Mouse (Mus musculus) R1 (cell line): ENCODE results near the gene Zfp335.

Experiments used
- DNase-seq: peaks from one replicate; pipeline ENCODE4 v3.0.0-alpha.2; 2018; ENCODE audit warnings: low read depth, low spot score

Gene Zfp335

DNA sequence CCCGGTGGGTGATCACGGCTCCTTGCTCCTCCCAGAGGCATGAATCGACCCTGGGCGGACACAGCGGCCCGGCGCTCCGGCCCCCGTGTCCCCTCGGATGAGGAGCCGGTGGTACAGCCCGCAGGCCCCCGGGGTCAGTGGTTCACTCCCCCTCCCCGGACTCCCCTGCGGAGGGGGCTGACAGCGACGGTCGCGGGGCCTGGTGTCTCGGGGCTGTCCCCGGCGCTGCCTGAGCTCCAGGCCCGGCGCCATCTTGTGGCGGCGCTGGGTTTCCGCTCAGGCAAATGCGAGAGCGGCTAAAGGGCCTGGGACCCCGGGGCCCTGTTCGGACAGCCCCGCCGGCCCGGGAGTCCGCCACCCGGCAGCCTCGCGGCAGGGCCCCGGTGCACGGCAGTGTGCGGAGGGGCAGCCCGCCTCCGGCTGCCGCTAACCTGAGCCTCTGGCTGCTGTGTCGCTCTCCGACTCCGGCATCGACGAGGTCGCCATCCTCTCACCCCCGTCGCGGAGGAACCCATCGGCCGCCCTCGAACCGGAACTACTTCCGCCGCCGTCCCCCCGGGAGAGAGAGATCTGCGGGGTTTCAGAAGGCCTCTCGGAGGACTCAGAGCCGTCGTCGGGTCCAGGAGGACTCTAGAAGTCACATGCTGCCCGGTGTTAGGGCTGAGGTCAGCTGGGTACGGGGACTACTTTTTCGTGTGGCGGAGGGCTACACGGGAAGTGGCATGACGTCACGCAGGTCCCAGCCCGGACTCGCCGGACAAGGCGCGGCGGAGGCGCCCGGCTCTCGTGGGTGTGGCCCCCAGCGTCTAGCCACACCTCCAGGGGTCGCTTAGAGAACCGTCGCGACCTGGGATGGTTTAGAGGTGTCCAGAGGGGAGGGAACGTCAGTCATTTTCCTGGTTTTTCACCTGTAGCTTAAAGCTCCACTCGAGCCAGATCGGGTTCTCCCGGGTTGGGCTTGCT lies at the start of gene Zfp335:
Gene Zfp335, minus strand, starts transcription at position 672 of the 963 bp plus-strand sequence.
- DNase-seq, result peak; percentile 96

- peak; percentile 78 for DNase-seq
These were observed 49.3 kb upstream of the Zfp335 start, which contains the start of gene Slc12a5 for GRCm38 (mm10) chr2:164960716-164961441. Gene Slc12a5 (plus strand): TSS chr2:164960802.

DNA sequence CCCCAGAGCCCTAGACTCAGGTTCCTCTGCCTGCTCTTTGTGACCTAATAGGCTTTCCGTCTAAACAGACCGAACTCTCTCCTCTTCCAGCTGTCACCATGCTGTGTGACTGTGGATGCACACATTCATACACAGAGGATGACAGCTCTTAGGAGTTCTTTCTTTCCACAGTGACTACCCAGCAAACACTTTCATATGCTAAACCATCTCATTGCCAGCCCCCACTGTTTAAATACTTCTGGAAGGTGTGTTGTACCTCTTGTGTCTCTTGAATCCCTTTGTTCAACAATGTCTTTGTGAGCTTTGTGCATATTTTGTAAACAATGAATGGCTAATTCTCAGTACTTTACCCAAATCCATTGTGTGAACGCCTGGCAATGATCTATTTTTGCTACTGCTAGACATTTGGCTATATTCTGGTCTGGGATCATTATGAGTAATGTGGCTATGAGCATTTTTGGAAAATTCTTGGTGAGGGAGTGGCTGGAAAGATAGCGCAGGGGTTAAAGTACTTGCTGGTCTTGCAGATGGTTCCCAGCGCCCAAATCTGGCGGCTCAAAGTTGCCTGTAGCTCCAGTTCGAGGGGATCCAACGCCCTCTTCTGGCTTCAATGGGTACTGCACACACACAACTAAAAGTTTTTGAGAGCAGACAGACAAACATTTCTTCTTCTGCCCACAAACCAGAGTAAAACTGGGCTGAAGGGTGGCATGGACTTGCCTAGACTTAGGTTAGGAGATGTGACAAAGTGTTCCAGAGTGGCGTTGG lies 46.2 kb upstream of the Zfp335 start:
- peak; percentile 97 for DNase-seq

DNA sequence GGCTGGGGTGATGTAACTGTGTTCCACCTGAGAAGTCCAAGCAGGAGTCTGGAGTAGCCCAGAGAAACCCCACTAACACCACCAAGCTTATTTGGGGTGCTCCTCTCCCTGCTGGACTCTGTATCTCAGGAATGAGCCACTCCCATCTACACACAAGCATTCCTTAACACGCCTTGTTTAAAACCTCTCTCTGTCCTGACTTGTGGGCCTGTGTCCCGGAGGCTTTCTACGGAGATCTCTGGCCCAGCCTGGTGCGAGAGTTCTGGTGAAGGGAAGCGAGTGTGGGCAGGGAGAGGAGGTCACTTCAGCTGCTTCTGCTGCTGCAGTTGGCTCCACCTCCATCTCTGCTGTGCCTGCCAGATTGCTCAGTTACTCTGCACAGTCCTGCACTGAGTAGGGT lies 44.6 kb upstream of the Zfp335 start:
- peak; percentile 74 for DNase-seq

DNA sequence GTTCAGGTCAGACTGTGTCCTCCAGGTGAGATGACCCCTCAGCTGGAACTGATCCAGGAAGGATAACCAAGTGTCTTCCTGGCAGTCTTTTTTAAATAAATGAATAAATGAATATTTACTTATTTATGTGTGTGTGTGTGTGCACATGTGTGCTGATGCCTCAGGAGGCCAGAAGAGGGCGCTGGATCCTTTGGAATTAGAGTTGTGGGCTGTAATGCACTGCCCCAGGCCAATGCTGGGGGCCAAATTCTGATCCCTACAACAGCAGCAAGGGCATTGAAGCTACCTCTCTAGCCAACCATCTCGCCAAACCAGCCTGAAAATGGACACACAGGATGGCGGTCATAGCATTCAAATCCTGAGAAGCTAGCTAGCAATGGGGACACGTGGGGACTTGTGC lies 44.2 kb upstream of the Zfp335 start:
- peak; percentile 64 for DNase-seq

DNA sequence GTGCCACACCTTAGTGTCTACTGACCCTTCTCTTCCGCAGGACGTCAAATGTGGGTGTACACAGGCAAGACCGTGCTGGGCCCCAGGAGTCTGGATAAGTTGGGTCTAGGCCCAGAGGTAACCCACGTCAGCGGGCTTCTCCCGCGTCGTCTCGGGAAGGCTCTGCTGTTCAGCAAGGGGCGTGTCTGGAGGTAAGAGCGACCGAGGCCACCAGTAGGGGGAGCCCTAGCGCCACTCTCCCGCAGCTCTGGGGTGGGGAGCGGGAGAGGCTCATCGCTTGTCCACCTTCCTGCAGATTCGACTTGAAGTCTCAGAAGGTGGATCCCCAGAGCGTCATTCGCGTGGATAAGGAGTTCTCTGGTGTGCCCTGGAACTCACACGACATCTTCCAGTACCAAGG lies 41.7 kb upstream of the Zfp335 start:
- DNase-seq, result peak; percentile 86

GRCm38 (mm10) chr2:164952448-164952847 lies 40.9 kb upstream of the Zfp335 start:
- peak; percentile 62 for DNase-seq

DNA sequence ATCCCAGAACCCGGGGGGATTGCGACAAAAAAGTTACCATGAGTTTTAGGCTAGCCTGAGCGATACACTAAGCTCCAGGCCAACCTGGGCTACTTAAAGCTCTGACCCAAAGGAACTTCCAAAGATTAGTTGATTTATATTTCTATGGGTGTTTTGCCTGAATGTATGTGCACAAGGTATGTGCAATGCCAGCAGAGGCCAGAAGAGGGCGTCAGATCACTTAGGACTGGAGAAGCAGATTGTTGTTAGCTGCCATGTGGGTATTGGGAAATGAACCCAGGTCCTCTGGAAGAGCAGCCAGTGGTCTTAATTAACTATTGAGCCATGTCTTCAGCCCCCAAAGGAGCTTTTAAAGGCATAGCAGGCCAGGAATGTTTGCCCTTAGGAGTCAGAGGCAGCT lies 40.2 kb upstream of the Zfp335 start:
- DNase-seq, result peak; percentile 85

- DNase-seq, result peak; percentile 78
These were observed 38.9 kb upstream of the Zfp335 start for GRCm38 (mm10) chr2:164950501-164950900.

- DNase-seq, result peak; percentile 46
These were observed 37.4 kb upstream of the Zfp335 start for GRCm38 (mm10) chr2:164948962-164949361.

GRCm38 (mm10) chr2:164947930-164948329 lies 36.4 kb upstream of the Zfp335 start:
- DNase-seq, result no peak

GRCm38 (mm10) chr2:164947506-164947905 lies 35.9 kb upstream of the Zfp335 start:
- DNase-seq, result peak; percentile 19

DNA sequence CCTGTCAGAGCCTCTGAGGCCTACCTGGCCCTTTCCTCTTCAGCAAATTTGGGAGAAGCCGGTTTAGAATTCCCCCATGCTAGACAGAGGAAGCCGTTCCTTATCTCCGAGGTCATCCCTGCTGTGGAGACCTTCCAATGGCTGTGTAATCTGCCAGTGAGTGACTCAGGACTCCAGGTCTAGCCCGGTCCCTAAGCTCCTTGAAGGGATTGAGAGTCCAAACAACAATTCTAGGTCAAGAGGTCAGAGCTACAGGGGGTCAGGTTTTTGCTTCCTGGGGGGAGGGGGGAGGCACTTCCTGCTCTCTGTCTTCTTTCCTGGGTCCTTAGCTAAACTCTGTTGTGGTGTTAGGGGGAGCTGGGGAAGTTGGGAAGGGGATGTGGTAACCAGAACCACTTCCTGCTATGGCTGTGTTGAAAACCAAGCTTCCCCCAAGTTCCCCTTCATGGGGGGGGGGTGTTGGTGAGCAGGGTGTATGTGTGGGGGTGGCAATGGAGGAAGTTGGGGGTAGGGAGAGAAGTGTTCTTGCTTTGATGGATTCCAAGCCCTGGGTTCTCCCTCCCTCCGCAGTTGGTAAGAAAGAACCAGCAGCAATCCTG lies 31.2 kb upstream of the Zfp335 start:
- peak; percentile 96 for DNase-seq

- DNase-seq, result peak; percentile 19
These were observed 28.7 kb upstream of the Zfp335 start, which contains the start of gene Mmp9 for GRCm38 (mm10) chr2:164940140-164940830. Gene Mmp9 (plus strand): TSS chr2:164940780.

GRCm38 (mm10) chr2:164939106-164939505 lies 27.5 kb upstream of the Zfp335 start:
- peak; percentile 19 for DNase-seq

GRCm38 (mm10) chr2:164938146-164939091 lies 26.9 kb upstream of the Zfp335 start:
- peak; percentile 92 for DNase-seq

DNA sequence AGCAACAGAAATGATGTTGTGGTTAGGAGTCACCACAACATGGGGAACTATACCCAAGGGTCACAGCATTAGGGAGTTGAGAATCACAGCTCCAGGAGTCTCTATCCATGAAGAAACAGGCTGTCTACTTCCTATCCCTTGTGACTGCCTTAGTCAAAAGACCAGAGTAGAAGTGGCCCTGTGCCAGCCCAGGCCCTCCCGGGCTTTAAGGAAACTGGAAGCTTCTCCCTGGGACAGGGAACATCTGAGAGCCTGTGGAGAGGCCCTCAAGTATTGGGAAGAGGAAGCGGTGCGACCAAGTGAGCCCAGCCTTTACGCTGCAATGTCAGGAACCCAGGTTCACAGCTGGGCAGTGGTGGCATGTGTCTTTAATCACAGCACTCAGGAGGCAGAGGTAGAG lies 24.4 kb upstream of the Zfp335 start:
- no peak for DNase-seq

GRCm38 (mm10) chr2:164933534-164933933 lies 22.0 kb upstream of the Zfp335 start:
- DNase-seq, result no peak
